Mouse (Mus musculus): Measurements from ENCODE around the gene Pde4a.
"Not testable (repeated sequence)": the region's sequence is repeated elsewhere in the genome, so short reads cannot be mapped to it uniquely, and the experiment has no call there.

Gene Pde4a

DNA sequence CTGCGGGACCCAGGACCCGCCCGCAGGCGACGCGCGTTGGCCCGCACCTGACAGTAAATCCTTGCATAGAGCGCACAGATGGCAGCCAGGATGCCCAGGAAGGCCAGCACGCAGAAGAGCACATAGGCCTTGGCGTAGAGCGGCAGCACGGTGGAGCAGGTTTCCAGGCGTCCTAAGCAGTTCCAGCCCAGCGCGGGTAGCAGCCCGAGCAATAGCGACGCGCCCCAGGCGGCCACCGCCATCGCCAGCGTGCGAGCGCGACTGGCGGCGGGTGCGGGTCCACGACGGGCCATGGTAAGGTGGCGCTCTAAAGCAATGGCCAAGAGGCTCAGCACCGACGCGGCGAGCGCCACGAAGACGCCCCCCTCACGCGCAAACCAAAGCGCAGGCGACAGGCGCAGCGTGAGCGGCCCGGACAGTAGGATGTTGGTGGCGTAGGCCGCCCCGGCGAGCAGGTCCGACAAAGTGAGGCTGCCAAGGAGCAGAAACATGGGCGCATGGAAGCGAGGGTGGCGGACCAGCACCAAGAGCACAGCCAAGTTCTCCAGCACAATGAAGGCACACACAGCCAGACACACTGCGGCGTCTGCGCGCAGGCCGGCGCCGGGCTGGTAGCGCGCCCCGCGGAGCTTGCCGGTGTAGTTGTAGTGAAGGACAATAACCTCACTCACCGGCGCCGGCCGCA lies 79.1 kb downstream of the Pde4a start:
- no peak for DNase-seq (ENCODE audit: low spot score in 2 of 2)

DNA sequence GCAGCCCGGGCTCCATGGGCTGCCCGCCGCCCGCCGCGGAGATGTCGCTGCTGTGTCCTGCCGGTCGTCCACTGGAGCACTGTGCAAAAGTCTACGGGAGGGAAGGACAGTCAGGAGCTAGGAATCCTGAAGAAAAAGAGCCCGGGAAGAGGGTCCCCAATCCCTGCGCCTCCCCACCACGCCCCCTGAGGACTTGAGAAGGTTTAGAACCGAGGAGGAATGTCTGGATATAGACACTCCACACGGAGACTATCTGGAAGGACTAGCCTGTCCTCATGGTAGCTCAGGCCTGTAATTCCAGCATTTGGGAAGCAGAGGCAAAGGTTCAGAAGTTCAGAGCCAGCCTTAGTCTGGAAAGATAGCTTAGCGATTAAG lies 79.6 kb downstream of the Pde4a start:
- DNase-seq (ENCODE audit: low spot score in 2 of 2): no peak

DNA sequence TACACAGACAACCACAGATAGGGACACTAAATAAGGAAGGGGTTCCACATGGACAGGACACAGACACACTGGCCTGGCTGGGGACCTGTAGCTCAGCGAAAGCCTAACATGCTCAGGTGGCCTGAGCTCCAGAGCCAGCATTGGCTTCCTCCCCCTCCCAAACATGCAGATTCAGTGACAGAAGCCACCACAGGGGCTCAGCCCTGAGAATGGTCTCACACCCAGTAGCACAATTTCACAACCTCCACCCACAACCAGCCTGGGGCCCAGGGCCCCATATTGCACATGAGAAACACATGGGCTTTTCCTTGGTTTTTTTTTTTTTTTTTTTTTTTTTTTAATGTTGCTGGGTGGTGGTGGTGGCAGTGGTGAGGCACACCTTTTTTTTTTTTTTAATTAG lies 80.8 kb downstream of the Pde4a start:
- DNase-seq (ENCODE audit: low spot score in 2 of 2): no peak

DNA sequence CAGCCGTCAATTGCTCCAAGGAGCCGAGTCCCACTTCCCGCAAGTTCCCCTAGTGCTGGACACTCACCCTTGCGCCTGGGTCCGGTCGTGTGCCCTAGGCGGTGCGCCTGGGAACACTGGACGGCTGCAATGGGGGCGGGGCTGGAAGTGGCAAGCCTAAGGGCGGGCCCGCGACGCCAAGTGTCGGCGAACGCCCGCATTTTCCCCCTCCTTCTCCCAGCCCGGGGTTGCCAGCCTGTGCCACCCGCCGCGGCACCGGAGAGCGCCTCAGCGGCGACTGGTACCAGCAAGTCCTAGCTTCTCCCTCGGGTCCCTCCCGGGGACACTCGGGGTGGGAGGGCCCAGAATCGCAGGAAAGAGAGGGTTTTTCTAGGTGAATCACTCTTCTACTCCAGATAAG lies 82.8 kb downstream of the Pde4a start, which contains the start of gene S1pr5:
Gene S1pr5 (minus strand): TSS at position 118 of the 400 bp plus-strand sequence.
- DNase-seq (ENCODE audit: low spot score in 2 of 2): no peak

DNA sequence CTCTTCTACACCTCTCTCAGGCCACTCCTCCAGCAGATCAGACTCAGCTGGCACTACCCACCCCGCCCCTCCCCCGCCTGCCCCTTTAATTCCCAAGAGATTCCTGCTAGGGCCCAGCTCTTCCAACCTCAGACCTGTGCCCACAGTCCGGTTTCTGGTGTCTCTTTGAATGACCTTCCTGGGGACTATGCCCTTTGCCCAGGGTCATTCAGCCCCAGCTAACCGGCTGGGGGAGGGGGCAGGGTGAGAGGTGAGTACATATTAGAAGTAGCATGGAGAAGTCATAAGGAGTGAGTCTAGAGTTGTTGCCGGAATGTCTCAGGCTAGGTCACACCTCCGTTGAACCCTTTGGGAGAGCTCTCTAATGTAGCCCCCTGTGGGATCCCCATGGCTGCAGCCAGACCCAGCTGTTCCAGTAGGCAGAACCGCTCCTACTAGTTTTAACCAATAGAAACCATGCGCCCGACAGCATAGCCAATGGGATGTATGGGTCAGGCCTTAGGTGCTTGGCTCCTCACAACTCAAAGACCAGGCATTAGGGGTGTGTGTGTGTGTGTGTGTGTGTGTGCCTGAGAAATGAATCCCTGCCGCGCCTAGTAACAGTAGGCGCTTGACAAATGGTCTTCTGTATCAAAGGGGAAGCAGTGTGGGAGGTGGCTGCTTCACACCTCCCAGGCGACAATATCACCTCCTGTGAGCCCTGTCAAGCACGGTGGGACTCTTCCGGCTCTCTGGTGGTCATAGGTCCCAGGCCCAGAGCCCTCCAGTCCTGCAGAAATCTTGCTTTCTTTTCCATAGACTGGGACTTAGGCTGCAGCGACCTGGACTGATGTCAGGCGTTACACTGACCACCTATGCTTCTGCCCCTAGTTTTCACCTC lies 84.4 kb downstream of the Pde4a start:
- DNase-seq (ENCODE audit: low spot score in 2 of 2): no peak

DNA sequence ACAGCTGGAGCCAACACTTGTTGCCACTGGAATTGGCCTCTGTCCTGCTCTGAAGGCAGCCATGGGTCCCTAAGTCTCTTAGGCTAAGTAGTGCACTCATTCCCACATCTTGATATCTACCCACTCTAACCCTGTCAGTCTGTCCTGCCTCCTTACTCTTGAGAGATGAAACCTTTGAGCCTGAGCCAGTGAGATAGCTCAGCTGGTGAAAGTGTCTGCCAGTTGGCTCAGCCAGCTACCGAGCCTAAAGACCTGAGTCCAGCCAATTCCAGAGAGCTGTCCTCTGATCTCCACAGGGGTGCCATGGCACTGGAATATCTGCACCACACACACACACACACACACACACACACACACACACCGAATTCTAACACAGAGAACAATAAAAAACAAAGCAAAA lies 85.0 kb downstream of the Pde4a start:
- DNase-seq (ENCODE audit: low spot score in 2 of 2): no peak

DNA sequence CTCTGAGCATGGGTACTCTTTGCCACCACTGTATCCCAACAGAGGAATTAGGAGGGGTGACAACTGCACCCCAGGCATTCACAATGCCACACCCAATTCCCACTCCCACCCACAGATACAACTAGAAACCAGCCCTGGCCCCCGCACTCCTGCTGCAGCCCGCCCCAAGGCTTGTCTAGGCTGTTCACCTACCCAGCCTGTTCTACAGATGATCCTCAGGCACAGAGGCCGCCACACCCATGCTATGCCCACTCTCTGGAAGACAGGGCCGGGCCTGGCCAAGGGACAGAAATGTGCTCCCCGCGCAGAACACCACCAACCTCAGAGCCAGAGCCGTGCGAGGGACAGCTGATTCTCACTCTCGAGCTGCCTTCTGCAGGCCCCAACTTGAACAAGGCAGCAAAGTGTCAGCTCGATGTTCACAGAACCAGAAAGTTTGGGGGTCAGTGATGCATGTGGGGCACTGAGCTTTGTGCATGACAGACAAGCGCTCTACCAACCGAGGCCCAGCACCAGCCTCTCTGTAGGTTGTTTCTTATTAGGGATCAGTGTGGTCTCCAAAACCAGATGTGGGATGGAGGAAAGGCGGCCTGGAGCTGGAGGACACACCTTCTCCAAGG lies 85.7 kb downstream of the Pde4a start:
- no peak for DNase-seq (ENCODE audit: low spot score in 2 of 2)

DNA sequence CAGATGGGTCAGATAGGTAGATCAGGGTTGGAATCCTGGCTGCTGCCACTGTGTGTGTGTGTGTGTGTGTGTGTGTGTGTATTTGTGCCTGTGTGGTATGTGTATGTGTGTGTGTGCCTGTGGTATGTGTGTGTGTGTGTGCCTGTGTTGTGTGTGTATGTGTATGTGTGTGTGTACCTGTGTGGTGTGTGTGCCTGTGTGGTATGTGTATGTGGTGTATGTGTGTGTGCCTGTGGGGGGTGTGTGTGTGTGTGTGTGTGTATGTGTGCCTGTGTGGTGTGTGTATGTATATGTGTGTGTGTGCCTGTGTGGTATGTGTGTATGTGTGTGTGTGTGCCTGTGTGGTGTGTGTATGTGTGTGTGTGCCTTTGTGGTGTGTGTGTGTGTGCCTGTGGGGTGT lies 89.2 kb downstream of the Pde4a start:
- no peak for DNase-seq (ENCODE audit: low spot score in 2 of 2)

DNA sequence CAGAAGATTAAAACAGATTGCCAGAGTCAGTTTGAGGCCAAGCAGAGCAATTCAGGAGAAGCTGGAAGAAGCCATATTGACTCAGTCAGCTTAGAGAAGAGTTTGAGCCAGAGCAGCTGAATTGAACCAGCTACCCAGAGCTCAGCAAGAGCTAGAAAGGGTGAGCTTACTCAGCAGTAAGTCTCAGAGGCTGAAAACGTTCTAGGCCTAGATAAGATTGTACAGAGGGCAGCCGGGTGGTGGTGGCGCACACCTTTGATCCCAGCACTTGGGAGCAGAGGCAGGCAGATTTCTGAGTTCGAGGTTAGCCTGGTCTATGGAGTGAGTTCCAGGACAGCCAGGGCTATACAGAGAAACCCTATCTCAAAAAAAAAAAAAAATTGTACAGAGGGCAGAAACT lies 90.8 kb downstream of the Pde4a start:
- not testable (repeated sequence) for DNase-seq (ENCODE audit: low spot score in 2 of 2)

DNA sequence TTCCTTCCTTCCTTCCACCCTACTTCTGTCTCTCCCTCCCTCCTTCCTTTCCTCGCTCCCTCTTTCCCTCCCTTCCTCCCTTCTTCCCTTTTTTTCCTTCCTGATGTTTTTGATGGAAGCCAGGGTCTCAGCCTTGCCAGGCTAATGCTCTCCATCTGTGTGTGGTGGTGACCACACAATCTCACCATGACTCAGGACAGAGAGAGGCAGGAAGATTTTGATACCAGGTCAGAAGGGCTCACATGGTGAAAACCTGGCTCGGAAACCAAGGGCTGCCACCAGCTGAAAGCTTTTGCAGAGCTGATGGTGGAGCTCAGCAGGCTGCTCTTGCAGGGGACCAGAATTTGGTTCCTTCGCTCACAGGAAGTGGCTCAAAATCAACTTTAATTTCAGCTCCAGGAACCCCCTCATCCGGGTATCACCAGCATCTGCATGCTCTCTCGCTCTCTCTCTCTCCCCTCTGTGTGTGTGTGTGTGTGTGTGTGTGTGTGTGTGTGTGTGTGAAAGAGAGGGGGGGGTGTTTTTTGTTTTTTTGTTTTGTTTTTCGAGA lies 95.1 kb downstream of the Pde4a start:
- DNase-seq (ENCODE audit: low spot score in 2 of 2): no peak

DNA sequence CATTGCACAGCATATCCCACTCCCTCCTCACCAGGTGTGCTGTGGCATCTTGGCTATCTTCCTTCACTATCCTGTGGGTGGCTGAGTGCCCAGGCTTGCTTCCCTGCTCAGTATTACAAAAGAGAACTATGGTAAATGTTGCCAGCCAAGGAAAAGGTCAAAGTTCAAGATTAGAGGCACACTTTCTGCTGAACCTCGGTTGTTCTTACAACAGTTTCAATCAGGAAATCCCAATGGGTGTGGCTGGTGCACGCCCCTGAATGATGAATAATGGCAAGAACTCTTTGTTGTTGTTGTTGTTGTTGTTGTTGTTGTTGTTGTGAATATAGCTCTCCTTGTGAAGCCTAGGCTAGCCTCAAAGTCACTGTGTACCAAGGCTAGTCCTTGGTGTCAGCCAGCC lies 96.3 kb downstream of the Pde4a start:
- DNase-seq (ENCODE audit: low spot score in 2 of 2): no peak
